Mouse (Mus musculus) forebrain, embryonic 10.5 days (tissue): ENCODE measurements around the gene Gng13. TPM values are rescaled to one million over a fixed set of nuclear protein-coding genes. Genes with fewer than 3 reads are reported as not detected.
A peak's percentile ranks its signal among the peaks of the same experiment; 100 is the strongest.
"Not testable (repeated sequence)": the region's sequence is repeated elsewhere in the genome, so short reads cannot be mapped to it uniquely, and the experiment has no call there.

Experiments
- DNase-seq: peaks from one replicate; pipeline ENCODE4 v3.0.0-alpha.2; 2017; ENCODE audit warnings: low spot score; ENCODE audit errors: extremely low spot score
- H3K27ac ChIP-seq: fragments of 300-500 bp; sonication (generic); 2 replicates; pipeline ENCODE4 v1.5.1; 2016; ENCODE audit warnings: mild to moderate bottlenecking
- H3K27me3 ChIP-seq: fragments of 300-500 bp; sonication (generic); 2 replicates; pipeline ENCODE4 v1.6.1; 2016; ENCODE audit warnings: mild to moderate bottlenecking; ENCODE audit not compliant: poor library complexity, severe bottlenecking
- H3K36me3 ChIP-seq: fragments of 300-500 bp; sonication (generic); replicated peaks from 2 replicates; pipeline ENCODE4 v1.6.1; 2016; ENCODE audit warnings: mild to moderate bottlenecking, moderate library complexity
- H3K4me1 ChIP-seq: fragments of 300-500 bp; sonication (generic); 2 replicates; pipeline ENCODE4 v1.6.1; 2016
- H3K4me3 ChIP-seq: fragments of 300-500 bp; sonication (generic); 2 replicates; pipeline ENCODE4 v1.5.1; 2016; ENCODE audit warnings: mild to moderate bottlenecking, moderate library complexity
- H3K9me3 ChIP-seq: fragments of 300-500 bp; sonication (generic); 2 replicates; pipeline ENCODE4 v1.6.1; 2016; ENCODE audit warnings: mild to moderate bottlenecking, moderate library complexity
- WGBS: fragments of 180-500 bp; shearing (Covaris S2); methylation state at CpG from one replicate; pipeline ENCODE4 v1.1.7; 2016; 5-methylcytosine and 5-hydroxymethylcytosine counted together
- polyA plus RNA-seq: library from polyadenylated mRNA; unstranded; fragments of >200 nt; fragmentation: Nextera tagmentation; extraction: Ambion mirVana; gene quantifications from 2 replicates; pipeline ENCODE4 v1.2.1, GENCODE M21; 2016

Gng13 gene
- polyA plus RNA-seq, 1 experiment from 2014 or later = 0.57 TPM

DNA sequence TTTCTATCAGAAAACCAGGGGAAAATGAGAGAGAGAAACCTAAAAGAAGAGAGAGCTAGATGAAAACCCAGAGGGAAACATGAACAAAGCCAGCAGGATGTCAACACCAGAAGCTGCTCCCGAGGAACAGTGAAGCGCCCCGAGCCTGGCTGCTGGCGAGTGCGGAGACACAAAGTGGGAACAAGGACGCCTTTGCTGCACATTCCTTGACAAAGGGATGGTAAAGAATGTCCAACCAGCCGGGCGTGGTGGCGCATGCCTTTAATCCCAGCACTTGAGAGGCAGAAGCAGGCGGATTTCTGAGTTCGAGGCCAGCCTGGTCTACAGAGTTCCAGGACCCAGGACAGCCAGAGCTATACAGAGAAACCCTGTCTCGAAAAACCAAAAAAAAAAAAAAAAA, 24.5 kb downstream of the Gng13 start:
- not testable (repeated sequence) for H3K27ac ChIP-seq, DNase-seq, H3K4me3 ChIP-seq, H3K9me3 ChIP-seq, H3K27me3 ChIP-seq, H3K4me1 ChIP-seq, H3K36me3 ChIP-seq
- 77% methylated on average over 12 of the region's 12 CpGs for WGBS

DNA sequence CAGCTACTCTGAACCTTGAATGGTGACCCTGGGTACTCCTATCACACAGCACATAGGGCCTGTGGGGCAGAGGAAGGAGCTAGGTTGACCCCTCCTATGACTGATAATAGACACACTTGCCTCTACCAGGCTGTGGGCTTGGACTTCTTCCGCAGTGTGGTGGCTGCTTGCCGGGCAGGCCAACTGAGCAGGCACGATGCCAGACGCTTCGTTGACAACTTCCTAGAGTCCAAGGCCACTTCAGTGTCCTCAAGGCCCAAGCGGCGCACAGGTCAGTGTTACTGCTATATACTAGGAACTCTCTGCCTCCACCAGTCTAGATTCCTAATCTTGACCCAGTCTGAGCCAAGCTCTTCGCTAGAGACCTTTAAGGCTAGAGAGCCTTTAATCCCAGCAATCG, 26.9 kb downstream of the Gng13 start:
- no peaks in the 10 kb centered on the region for H3K9me3 ChIP-seq
- H3K27me3 ChIP-seq = peaks cover 5% of the 10 kb centered on the region; the same call in 1 of the 2 replicates
- H3K27ac ChIP-seq = no peak overlapping the region
- H3K4me3 ChIP-seq = no peak overlapping the region
- WGBS = 95% methylated on average over 9 of the region's 9 CpGs
- H3K4me1 ChIP-seq = peaks cover 5% of the 10 kb centered on the region; the same call in 1 of the 2 replicates
- no peaks in the 10 kb centered on the region for H3K36me3 ChIP-seq
- DNase-seq = no peak

DNA sequence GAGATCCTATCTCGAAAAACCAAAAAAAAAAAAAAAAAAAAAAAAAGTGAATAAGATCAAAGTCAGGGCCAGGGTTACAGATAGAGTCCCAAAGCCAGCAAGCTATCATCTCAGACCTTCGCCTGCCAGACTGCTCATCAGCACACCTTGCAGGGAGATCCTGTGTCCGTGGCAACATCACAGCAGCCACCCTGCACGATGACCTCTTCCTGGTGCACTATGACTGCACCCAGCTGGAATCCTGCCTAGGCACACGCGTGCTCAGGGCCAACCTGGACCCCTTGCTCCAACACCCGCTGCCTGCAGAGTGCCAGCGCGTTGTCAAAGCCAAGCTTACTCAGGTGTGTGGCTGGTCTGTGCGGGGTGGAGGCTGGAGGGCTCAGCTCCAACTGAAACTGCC, 27.3 kb downstream of the Gng13 start:
- Histone ChIP-seq H3K36me3 (no peaks in the 10 kb centered on the region), H3K9me3 (no peaks in the 10 kb centered on the region)
- whole genome bisulfite sequencing = 83% methylated on average over 10 of the region's 10 CpGs

DNA sequence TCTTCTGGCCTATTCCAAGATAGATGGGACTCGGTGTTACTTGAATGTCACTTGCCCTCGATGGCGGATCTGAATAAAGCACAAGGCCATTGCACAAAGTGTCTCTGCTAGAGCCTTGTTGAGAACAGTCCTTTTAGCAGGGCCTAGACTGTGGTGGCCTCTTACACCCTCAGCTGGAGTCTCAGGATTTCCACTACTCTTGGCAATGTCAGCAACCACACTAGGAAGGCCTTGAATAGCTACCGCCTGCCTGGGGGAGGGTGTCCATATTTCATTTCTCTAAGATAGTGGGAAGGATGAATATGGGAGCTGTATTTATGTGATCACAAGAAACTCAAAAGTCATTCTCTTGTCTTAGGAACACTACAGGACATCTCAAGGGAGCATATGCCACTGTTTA, 31.3 kb downstream of the Gng13 start:
- no peaks in the 10 kb centered on the region for H3K36me3 ChIP-seq
- H3K4me1 ChIP-seq = peaks cover 5% of the 10 kb centered on the region; the same call in 1 of the 2 replicates
- 93% methylated on average over 4 of the region's 4 CpGs for WGBS
- H3K27me3 ChIP-seq = peaks cover under 1% of the 10 kb centered on the region; the same call in 1 of the 2 replicates
- DNase-seq = no peak
- H3K27ac ChIP-seq = no peak overlapping the region
- no peaks in the 10 kb centered on the region for H3K9me3 ChIP-seq
- H3K4me3 ChIP-seq = no peak overlapping the region

More for the DNA sequence above, 27.3 kb downstream of the Gng13 start:
- Histone ChIP-seq H3K27ac (no peak overlapping the region), H3K4me3 (no peak overlapping the region), H3K27me3 (peaks cover 5% of the 10 kb centered on the region; the same call in 1 of the 2 replicates), H3K4me1 (peaks cover 5% of the 10 kb centered on the region; the same call in 1 of the 2 replicates)
- DNase-seq = no peak

DNA sequence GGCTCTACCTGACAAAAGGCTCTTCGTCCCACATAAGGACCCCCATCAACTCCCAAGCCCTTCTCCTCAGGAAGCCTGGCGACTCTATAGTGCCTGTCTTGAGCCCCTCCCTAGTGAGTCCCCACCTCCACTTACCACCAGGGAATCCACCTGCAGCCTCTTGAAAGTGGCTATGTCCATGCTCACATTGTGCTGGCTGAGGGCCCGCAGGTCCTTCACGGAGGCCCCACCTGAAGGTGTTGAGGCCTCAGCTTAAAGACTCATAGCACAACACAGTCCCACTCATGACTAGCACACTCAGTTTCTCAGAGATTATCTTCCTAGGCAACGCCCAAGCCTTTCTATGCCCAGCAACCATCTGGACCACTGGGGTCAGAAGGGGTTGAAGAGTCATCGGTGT, 32.3 kb downstream of the Gng13 start:
- Histone ChIP-seq H3K4me1 (peaks cover 9% of the 10 kb centered on the region; the same call in 1 of the 2 replicates), H3K4me3 (no peak overlapping the region), H3K27ac (no peak overlapping the region), H3K36me3 (no peaks in the 10 kb centered on the region), H3K9me3 (no peaks in the 10 kb centered on the region), H3K27me3 (0 out of 2 replicates have a peak, but pooled peaks cover 2% of the 10 kb centered on the region)
- WGBS = 86% methylated on average over 6 of the region's 6 CpGs
- DNase-seq = no peak

DNA sequence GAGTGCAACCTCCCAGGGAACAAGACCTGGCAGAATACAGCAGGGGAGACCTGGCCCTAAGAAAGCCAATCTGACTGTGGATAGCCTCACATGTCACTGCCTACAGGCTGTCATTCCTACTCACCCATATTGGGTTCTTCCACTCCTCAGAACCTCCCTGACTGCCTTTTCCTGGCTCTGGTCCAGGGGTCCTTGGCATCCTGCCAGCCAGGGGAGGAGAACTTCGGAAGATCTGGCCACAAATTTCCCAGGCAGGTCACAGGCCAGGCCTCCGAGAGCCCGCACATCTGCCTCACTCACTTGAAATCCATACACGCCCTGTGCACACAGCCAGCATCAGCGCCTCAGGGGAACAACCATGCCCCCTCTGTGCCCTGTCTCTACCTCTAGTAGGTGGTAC, 34.5 kb downstream of the Gng13 start:
- Histone ChIP-seq H3K4me1 (peaks cover 17% of the 10 kb centered on the region; the same call in 1 of the 2 replicates), H3K36me3 (no peaks in the 10 kb centered on the region), H3K27ac (no peak overlapping the region), H3K27me3 (0 out of 2 replicates have a peak, but pooled peaks cover 4% of the 10 kb centered on the region), H3K9me3 (no peaks in the 10 kb centered on the region), H3K4me3 (no peak overlapping the region)
- 85% methylated on average over 5 of the region's 5 CpGs for WGBS
- no peak for DNase-seq

DNA sequence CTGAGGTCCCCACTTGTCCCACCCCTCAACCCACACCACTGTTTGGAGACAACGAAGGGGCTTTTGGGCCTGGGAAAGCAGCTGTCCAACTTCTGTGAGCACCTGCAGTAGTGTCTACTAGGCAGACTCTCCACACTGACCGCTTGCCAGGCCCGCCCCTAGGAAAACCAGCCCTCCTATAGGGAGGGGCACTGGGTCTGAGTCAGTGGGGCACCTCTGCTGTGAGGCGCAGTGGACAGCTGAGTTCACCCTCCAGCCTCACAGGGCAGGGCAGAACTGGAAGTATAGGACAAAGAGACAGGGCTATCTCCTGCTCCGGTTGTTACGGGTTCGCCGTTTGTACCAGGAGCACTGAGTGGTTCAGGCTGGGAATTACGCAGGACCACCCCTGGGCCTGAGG, 37.3 kb downstream of the Gng13 start, which contains the start of gene Msln:
Gene Msln (minus strand): TSS at position 138 of the 400 bp plus-strand sequence.
- no peak within 1 kb of the TSS for H3K4me3 ChIP-seq
- WGBS = 85% methylated on average over 9 of the region's 9 CpGs
- DNase-seq = no peak
- peaks cover 20% of the 10 kb centered on the region; the same call in 1 of the 2 replicates for H3K4me1 ChIP-seq
- H3K27ac ChIP-seq = 0 out of 2 replicates have a peak within 1 kb of the TSS, but pooled peaks have one; percentile 35
- H3K36me3 ChIP-seq = no peaks in the 10 kb centered on the region
- H3K27me3 ChIP-seq = 0 out of 2 replicates have a peak, but pooled peaks cover 5% of the 10 kb centered on the region
- H3K9me3 ChIP-seq = no peaks in the 10 kb centered on the region

DNA sequence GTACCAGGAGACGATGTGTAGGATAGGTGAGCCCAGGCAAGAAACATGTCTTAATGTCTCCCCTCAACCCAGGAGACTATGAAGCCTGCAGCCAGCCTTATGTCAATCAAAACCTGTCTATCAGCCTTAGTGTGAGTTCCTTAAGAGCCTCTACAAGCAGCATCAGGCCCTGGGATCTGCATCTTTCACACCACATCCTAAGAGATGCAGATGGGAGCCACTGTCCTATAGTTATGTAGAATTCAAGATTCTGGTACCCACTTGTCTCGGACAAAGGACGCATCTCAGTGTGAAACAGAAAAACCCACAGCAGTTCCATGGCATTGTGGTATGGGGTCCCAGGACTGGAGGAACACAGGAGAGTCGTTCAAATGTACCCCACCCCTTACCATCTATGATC, 38.1 kb downstream of the Gng13 start:
- H3K9me3 ChIP-seq = no peaks in the 10 kb centered on the region
- H3K36me3 ChIP-seq = no peaks in the 10 kb centered on the region
- peaks cover 20% of the 10 kb centered on the region; the same call in 1 of the 2 replicates for H3K4me1 ChIP-seq
- 0 out of 2 replicates have a peak overlapping the region, but pooled peaks have one; percentile 35 for H3K27ac ChIP-seq
- WGBS = 84% methylated on average over 4 of the region's 4 CpGs
- no peak for DNase-seq
- H3K4me3 ChIP-seq = no peak overlapping the region
- 0 out of 2 replicates have a peak, but pooled peaks cover 7% of the 10 kb centered on the region for H3K27me3 ChIP-seq

DNA sequence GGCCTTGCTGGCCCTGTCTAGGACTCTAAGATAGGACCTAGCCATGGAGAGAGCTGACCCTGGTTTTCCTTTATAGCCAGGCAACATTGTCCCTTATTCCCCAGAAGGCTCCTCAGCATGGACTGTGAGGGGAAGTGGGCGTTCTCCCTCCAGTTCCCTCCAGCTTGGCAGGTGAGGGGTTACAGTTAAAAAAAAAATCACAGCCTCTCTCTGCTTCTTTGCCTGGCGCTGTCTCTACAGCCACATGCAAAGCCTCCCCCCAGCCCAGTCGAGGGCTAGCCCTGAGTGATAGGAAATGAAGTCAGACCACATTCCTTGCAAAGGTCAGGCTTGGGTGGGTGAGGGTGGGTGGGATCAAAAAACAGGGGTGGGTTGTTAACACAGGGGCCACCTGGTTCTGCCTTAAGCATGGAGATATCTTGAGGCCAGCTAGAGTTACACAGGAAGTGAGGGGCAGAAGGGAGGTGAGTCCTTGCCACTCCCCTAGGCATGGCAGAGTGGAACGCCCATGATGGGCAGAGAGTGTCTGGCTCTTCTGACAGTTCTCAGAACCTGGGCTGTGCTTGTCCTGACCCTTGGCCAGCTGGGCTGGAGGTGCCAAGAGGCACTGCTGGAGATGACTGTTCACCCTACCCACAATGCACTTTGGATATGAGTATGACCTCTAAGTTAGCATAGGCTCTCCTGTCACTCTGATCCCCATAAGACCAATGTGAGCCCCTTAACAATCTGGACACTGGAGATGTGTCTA, 38.8 kb downstream of the Gng13 start:
- 0 out of 2 replicates have a peak, but pooled peaks cover 7% of the 10 kb centered on the region for H3K27me3 ChIP-seq
- 66% methylated on average over 4 of the region's 4 CpGs for WGBS
- H3K36me3 ChIP-seq = no peaks in the 10 kb centered on the region
- no peak overlapping the region for H3K4me3 ChIP-seq
- H3K9me3 ChIP-seq = no peaks in the 10 kb centered on the region
- H3K27ac ChIP-seq = 0 out of 2 replicates have a peak overlapping the region, but pooled peaks have one; percentile 8
- H3K4me1 ChIP-seq = peaks cover 20% of the 10 kb centered on the region; the same call in 1 of the 2 replicates
- no peak for DNase-seq

DNA sequence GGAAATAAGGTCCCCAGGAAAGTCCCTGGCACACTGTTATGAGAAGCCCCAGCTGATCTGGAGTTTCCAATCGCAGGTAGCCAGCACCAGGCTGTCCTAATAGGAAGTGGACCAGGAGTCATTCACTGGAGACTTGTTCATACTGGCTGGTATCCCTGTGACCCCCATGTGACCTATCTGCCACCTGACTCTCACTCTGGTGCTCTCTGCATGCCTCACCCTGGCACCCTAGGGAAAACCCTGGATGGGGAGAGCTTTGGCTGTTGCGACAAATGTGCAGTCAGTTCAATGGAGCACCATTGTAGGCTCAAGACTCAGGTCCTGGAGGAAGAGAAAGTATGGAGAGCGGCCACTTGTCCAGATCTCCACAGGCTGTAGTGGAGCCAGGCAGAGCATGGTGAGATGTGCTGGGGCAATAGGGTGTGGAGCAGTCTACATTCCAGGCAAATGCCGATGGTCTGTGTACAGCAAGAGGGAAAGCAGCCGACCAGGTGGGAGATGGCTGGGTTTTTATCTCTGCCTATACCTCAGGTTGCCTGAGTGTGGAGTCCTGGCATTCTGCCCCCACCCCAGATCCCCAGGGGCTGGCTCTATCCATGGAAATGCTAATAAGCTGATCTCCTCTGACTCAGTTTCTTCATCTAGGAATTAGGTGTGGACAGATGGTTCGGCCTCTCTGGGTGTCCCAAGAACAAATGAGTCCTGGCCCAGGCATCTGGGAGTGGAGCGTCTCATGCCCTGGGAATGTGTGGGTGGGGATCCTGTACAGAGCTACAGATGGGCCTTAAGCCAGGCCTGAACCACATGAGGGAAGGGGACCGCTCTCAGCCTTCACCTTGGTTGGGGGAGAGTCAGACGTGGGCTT, 39.6 kb downstream of the Gng13 start:
- Histone ChIP-seq H3K27me3 (0 out of 2 replicates have a peak, but pooled peaks cover 7% of the 10 kb centered on the region), H3K4me1 (peaks cover 20% of the 10 kb centered on the region; the same call in 1 of the 2 replicates), H3K4me3 (no peak overlapping the region), H3K36me3 (no peaks in the 10 kb centered on the region), H3K27ac (no peak overlapping the region), H3K9me3 (no peaks in the 10 kb centered on the region)
- 88% methylated on average over 9 of the region's 9 CpGs for WGBS
- DNase-seq = no peak

DNA sequence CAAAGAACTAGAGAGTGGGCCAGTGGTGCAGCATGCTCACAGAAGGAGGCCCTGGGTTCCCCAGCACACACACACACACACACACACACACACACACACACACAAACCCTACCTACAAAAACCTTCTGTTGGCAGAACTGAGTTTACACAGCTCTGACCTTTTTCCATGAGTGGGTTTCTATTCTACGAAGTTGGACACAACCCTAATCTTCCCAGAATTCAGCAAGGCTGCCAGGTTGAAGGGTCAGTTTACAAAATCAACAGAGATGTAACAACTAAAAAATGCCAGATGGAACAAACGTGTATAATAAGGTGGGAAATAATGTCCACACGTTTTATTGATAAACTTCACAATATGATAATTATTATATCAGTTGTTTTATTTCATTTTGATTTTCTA, 40.7 kb downstream of the Gng13 start:
- no peaks in the 10 kb centered on the region for H3K9me3 ChIP-seq
- no peak overlapping the region for H3K4me3 ChIP-seq
- WGBS = 77% methylated on average over 3 of the region's 3 CpGs
- 0 out of 2 replicates have a peak, but pooled peaks cover 7% of the 10 kb centered on the region for H3K27me3 ChIP-seq
- DNase-seq = no peak
- no peak overlapping the region for H3K27ac ChIP-seq
- H3K4me1 ChIP-seq = peaks cover 26% of the 10 kb centered on the region; the same call in 1 of the 2 replicates
- H3K36me3 ChIP-seq = no peaks in the 10 kb centered on the region

DNA sequence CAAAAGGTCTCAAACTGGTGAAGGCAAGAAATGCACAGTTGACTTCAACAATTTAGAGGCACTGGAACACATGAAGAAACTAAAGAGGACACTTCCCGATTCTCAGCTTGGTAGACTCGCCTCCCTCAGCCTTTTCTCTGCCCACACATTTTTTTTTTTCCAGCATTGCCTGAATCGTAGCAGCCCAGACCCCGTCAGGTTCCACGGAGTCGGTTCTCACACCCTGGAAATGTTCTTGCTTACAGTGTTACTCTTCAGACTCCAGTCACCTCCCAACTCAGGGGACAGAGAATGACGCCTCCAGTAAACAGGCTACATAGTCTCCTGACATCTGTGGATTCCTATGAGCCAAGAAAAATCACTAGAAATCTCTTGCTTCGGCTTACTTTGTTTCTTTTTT, 43.2 kb downstream of the Gng13 start:
- Histone ChIP-seq H3K36me3 (no peaks in the 10 kb centered on the region), H3K27ac (no peak overlapping the region), H3K4me3 (no peak overlapping the region), H3K4me1 (peaks cover 21% of the 10 kb centered on the region; the same call in 1 of the 2 replicates), H3K27me3 (0 out of 2 replicates have a peak, but pooled peaks cover 3% of the 10 kb centered on the region), H3K9me3 (no peaks in the 10 kb centered on the region)
- 82% methylated on average over 8 of the region's 8 CpGs for WGBS
- no peak for DNase-seq
